Mouse (Mus musculus) ovary, adult 2 months (tissue): ENCODE measurements around the gene Hnrnpa1. TPM values are rescaled to one million over a fixed set of nuclear protein-coding genes. Genes with fewer than 3 reads are reported as not detected.

Experiments
- polyA plus RNA-seq: library from polyadenylated mRNA; depleted of rRNA; stranded (reverse); fragments of >200 nt; gene quantifications from 2 replicates; pipeline ENCODE4 v1.2.3, GENCODE M21; 2012; rRNA removed

Hnrnpa1 gene
- 65.5 and 93.4 TPM in 2 replicates for polyA plus RNA-seq

DNA sequence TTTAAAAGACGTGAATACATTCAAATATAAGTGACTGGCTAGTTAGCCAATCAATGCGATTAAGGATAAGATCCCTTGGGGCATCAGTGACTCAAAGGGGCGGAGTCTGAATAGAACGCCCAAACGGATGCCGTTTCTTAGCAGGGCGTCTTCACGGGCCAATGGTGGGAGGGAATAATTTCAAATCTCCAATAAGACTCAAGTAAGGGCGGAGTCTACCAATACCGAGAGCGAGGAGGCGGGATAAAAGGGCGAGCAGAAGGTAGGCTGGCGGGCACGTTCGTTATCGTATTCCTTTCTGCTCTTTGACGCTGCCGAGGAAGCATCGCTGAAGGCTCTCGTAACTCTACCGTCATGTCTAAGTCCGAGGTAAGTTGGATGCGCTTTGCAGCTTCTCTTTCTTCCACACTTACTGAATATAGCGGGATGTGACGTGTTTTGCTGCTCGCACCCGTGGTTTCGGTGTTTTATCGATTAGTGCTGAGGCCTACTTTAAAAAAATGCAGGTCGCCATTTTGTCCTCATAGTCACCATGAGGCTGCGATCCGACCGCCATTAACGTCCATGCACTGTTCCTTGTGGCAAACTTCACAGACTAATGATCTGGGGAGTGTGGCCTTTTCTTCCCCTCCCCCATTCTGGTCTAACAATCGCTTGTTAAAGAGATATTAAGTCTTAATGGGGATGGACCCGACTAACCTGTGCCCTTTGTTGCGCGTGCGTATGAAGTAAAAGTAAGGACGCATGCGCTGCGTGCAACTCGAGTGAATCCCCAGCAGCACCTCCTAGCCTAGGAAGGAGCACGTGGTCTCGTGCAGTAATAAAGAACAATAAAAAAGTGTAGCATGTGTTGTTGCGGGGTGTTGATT lies at the start of gene Hnrnpa1:
Hnrnpa1 (plus strand) TSS at position 273 of the 869 bp plus-strand sequence.

DNA sequence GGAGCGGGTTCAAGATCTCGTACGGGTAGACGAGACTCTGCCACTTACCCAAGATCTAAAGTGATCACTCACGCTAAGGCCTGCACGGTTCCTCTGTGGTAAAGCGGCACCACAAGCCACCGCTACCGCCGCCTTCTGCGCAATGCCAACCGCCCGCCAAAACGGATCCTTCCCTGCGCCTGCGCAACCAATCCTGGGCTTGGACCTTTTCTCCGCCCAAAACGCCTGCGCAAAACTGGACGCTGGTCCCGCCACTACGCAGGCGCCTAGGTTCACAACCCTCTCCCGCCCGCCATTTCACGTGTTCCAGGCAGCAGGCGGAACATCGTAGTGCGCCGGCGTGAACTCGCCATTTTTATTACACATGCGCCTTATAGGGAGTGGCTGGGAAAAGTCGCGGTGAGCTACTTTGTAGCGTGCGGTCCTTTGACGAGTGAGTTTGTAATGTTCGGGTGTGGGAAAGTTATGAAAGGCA lies 510 bp upstream of the Hnrnpa1 start, which contains the start of gene Cbx5:
Cbx5 (minus strand) TSS at position 132 of the 475 bp plus-strand sequence.

DNA sequence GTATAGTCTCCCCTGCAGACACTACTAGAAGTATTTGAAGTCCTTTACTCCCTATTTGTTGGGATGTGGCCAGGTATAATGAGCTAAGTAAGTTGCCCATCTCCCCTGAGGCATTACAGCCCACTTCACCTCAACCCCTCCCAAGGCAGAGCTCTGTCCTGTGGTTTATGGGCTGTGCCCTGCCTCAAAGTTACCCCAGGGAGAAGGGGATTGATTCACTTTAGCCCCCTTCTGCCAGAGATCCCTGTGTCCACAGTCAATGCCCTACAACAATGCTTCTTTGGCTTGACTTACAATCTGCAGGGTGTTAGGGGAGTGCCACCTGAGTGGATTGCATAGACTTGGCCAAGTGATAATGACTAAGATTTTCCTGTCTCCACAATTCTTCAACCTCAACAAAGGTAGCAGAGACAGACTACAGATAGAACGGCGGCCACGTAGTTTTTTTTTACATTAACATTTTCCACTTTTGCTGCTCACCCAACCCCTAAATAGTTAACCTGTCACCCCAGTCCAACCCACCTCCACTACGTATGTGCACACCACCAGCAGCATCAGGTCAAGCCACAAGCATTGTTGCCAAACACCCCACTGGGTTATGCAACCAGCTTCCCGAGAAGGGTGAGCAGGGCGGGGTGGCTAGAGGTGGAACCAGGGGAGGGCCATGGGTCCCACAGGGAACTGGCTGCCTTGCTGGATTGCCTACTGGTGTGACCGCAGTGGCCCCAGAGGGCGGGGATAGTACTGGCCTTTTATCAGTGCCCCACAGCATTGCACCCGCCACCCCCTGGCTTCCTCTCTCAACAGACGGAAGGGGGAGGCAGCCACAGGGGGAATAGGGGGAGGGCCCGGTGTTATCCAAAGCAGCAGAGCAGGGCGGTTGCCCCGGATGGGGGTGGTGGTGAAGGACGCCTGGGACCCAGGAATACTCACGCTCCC lies 17.8 kb downstream of the Hnrnpa1 start, which contains the start of gene Nfe2:
Nfe2 (minus strand) TSS at position 614 of the 939 bp plus-strand sequence.

GRCm38 (mm10) chr15:103272419-103273279 lies 32.4 kb downstream of the Hnrnpa1 start, which contains the start of gene Copz1:
Copz1 (plus strand) TSS chr15:103272714.

Other genes with a start within 250 kb of the Hnrnpa1 start
- gene Hoxc8, start 249.8 kb upstream of the Hnrnpa1 start, polyA plus RNA-seq = 8.4 and 12.4 TPM in 2 replicates
- 22.7 and 28.5 TPM in 2 replicates for gene Hoxc6, start 242.2 kb upstream of the Hnrnpa1 start, polyA plus RNA-seq
- 8.1 and 8.2 TPM in 2 replicates for gene Hoxc4, start 221.5 kb upstream of the Hnrnpa1 start, polyA plus RNA-seq
- gene Smug1, start 73.3 kb upstream of the Hnrnpa1 start, polyA plus RNA-seq = 28.2 and 28.4 TPM in 2 replicates
- gene Cbx5, start 616 bp upstream of the Hnrnpa1 start, polyA plus RNA-seq = 10.1 and 15.2 TPM in 2 replicates
- gene Nfe2, start 18.0 kb downstream of the Hnrnpa1 start, polyA plus RNA-seq = 0.58 and 1.1 TPM in 2 replicates
- 70.9 and 95.3 TPM in 2 replicates for gene Copz1, start 32.3 kb downstream of the Hnrnpa1 start, polyA plus RNA-seq
- 0.26 and 0.40 TPM in 2 replicates for gene Gpr84, start 70.2 kb downstream of the Hnrnpa1 start, polyA plus RNA-seq
- 14.9 and 19.3 TPM in 2 replicates for gene Zfp385a, start 99.7 kb downstream of the Hnrnpa1 start, polyA plus RNA-seq
- gene Itga5, start 126.3 kb downstream of the Hnrnpa1 start, polyA plus RNA-seq = 45.9 and 50.5 TPM in 2 replicates
- 2.5 and 3.0 TPM in 2 replicates for gene Gtsf1, start 190.0 kb downstream of the Hnrnpa1 start, polyA plus RNA-seq
- not detected in 2 replicates for gene Gtsf2, start 208.0 kb downstream of the Hnrnpa1 start, polyA plus RNA-seq
- 3.7 and 4.2 TPM in 2 replicates for gene Nckap1l, start 213.4 kb downstream of the Hnrnpa1 start, polyA plus RNA-seq